Mouse (Mus musculus): ENCODE data around the gene Ptprg.

DNA sequence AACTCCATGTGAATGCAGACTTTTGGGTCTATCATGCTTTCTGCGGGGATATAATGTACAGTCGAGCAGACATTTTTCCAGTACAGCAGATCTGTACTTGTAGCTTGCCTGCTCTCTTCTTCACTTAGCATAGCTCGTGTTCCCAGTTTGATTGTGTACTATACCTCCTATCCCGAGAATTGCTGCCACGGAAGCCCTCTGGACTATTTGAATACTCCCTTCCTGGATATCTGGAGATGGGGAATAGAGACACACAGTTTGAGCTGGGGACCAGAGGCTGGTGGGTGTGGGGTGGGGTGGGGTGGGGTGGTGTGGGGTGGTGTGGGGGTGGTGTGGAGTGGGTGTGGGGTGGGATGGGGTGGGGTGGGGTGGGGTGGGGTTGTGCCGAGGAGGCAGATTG, 263.9 kb downstream of the Ptprg start:
- TF ChIP-seq CTCF (conservative IDR thresholded peaks at IDR 0.05; ENCODE audit: low read length) (no peak), NANOG (IDR thresholded peaks at IDR 0.05; ENCODE audit: borderline replicate concordance, low read length) (no peak), POU5F1 (IDR thresholded peaks at IDR 0.05; ENCODE audit: borderline replicate concordance, low read length) (no peak)

Measured in E14TG2a.4 (cell line).